Mouse (Mus musculus) kidney, postnatal 0 days (tissue): ENCODE results near the gene Map7. TPM values are rescaled to one million over a fixed set of nuclear protein-coding genes. Genes with fewer than 3 reads are reported as not detected.

ENCODE experiments used
- ATAC-seq: fragments of 200-750 bp; cut with Nextera tagmentation; replicated peaks from 2 replicates; pipeline ENCODE4 v1.8.0; 2017; ENCODE audit warnings: low read depth, moderate number of reproducible peaks, moderate TSS enrichment, moderate library complexity; ENCODE audit not compliant: low FRiP score
- DNase-seq: peaks from one replicate; pipeline ENCODE4 v3.0.0-alpha.2; 2016; ENCODE audit warnings: low spot score
- H3K27ac ChIP-seq: fragments of 300-500 bp; sonication (generic); 2 replicates; pipeline ENCODE4 v1.5.1; 2014; ENCODE audit warnings: mild to moderate bottlenecking
- H3K27me3 ChIP-seq: fragments of 300-500 bp; sonication (generic); 2 replicates; pipeline ENCODE4 v1.6.1; 2014; ENCODE audit warnings: low read length, mixed read lengths; ENCODE audit not compliant: insufficient read depth
- H3K36me3 ChIP-seq: fragments of 300-500 bp; sonication (generic); 2 replicates; pipeline ENCODE4 v1.6.1; 2014; ENCODE audit warnings: low read length, mixed read lengths; ENCODE audit not compliant: insufficient read depth
- H3K4me1 ChIP-seq: fragments of 300-500 bp; sonication (generic); replicated peaks from 2 replicates; pipeline ENCODE4 v1.6.1; 2014; ENCODE audit warnings: antibody characterized with exemption, low read length, mixed read lengths; ENCODE audit not compliant: insufficient read depth
- H3K4me2 ChIP-seq: fragments of 300-500 bp; sonication (generic); 2 replicates; pipeline ENCODE4 v1.6.1; 2014; ENCODE audit warnings: mild to moderate bottlenecking, low read length, moderate library complexity, mixed read lengths
- H3K4me3 ChIP-seq: fragments of 300-500 bp; sonication (generic); replicated peaks from 2 replicates; pipeline ENCODE4 v1.5.1; 2014; ENCODE audit warnings: low read depth, low read length
- H3K9ac ChIP-seq: fragments of 300-500 bp; sonication (generic); 2 replicates; pipeline ENCODE4 v1.6.1; 2014; ENCODE audit warnings: low read depth, low read length
- H3K9me3 ChIP-seq: fragments of 300-500 bp; sonication (generic); replicated peaks from 2 replicates; pipeline ENCODE4 v1.6.1; 2016; ENCODE audit warnings: low read length, inconsistent platforms, mixed read lengths
- CTCF ChIP-seq: IDR thresholded peaks from 2 replicates; pipeline ENCODE4 v1.5.1; 2016; ENCODE audit warnings: antibody characterized with exemption, low read depth, mild to moderate bottlenecking, moderate library complexity
- WGBS: fragments of 180-500 bp; shearing (Covaris S2); extraction: QIAGEN DNeasy Blood & Tissue Kit; methylation state at CpG from one replicate; pipeline ENCODE4 v1.1.7; 2014; 5-methylcytosine and 5-hydroxymethylcytosine counted together
- polyA plus RNA-seq: library from polyadenylated mRNA; unstranded; fragments of >200 nt; fragmentation: Nextera tagmentation; extraction: Ambion mirVana; gene quantifications from 2 replicates; pipeline ENCODE4 v1.2.1, GENCODE M21; 2015

Gene Map7
- polyA plus RNA-seq, 1 experiment from 2014 or later: 31.2 TPM

DNA sequence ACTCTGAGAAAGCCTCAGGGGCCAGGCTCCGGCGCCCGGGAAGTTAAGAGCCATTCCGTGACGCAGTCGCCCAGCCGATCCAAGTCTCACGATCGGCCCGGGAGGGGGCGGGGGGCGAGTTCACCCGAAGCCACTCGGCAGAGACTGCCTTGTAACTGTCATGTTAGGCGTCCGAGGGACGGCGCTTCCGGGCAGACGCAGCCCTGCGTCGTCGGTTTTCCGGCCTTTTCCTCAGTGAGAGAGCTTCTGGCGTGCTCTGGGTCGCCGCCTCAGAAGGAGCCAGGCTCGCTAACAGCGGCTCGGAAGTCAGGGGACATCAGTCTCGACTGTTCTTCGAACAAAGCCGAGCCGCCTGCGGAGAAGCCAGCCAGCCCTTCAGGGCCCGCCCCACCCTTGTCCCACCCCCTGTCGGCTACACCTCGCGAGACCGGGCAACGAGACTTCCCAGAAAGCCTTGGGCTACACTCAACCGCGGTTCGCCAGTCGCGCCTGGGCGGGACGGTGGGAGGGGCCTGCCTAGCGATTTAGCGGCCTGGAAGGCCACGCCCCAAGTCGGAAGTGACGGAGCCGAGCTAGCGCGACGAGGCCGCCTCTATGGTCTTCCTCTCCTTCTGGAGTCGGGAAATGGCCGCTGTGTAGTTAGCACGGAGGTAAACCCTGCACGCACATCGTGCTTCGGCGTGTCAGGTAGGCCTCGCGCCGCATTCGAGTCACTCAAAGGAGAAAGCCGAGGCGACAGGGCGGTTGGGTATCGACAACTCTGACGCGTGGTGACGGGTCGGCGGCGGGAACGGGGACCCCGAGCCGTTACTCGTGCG lies 163.9 kb downstream of the Map7 start, which contains the start of gene Bclaf1:
Gene Bclaf1 (plus strand): TSS at position 552 of the 818 bp plus-strand sequence.
- Histone ChIP-seq H3K4me2 (peak within 1 kb of the TSS; percentile 80), H3K9me3 (no peaks in the 10 kb centered on the region), H3K27ac (peak within 1 kb of the TSS; percentile 100), H3K4me3 (peak within 1 kb of the TSS; percentile 90), H3K4me1 (no peaks in the 10 kb centered on the region), H3K27me3 (no peaks in the 10 kb centered on the region), H3K36me3 (no peaks in the 10 kb centered on the region), H3K9ac (peak within 1 kb of the TSS; percentile 93)
- under 1% methylated on average over 81 of the region's 84 CpGs for whole genome bisulfite sequencing
- DNase-seq: peak; percentile 100
- no peak; the same call in 1 of the 2 replicates for TF ChIP-seq CTCF
- ATAC-seq: peak; percentile 99

DNA sequence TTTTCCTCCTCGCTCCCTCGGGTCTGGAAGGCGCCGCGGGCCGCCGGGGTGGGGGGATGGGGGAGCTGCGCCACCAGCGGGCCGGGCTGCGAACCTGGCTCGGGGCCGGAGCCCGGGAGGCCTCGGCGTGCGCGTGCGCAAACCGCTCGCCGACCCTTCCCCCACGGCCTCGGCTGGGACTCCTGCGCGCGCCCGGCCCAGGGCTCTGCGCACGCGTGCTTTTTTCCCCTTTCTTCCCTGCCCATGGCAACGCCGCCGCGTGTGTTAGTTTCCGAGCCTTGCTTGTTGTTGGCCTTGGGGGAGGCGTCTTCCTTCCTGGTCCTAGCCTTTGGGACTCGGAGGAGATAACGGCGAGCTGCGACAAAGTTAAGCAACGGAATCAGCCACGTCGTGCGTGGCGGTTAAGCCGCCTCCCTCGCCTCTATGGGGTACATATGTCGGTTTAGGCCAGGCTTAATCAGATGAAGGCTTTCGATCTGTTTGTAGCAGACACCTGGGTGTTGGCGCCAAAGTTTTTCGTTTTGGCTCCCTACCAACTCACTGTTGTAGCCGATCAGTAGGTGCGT lies 164.5 kb downstream of the Map7 start:
- Histone ChIP-seq H3K27ac (peak overlapping the region; percentile 100), H3K4me1 (no peaks in the 10 kb centered on the region), H3K9ac (peak overlapping the region; percentile 93), H3K9me3 (no peaks in the 10 kb centered on the region), H3K27me3 (no peaks in the 10 kb centered on the region), H3K4me2 (peak overlapping the region; percentile 67), H3K4me3 (peak overlapping the region; percentile 90), H3K36me3 (peaks cover 4% of the 10 kb centered on the region; the same call in 1 of the 2 replicates)
- ATAC-seq: peak; percentile 79
- no peak for TF ChIP-seq CTCF
- whole genome bisulfite sequencing: 0% methylated on average over 44 of the region's 54 CpGs
- DNase-seq: peak; percentile 93

GRCm38 (mm10) chr10:20313447-20313846 lies 165.2 kb downstream of the Map7 start:
- Histone ChIP-seq H3K4me3 (peak overlapping the region; percentile 90), H3K36me3 (peaks cover 4% of the 10 kb centered on the region; the same call in 1 of the 2 replicates), H3K27ac (peak overlapping the region; percentile 100; the same call in 1 of the 2 replicates), H3K4me1 (no peaks in the 10 kb centered on the region), H3K9me3 (no peaks in the 10 kb centered on the region), H3K9ac (peak overlapping the region; percentile 93; the same call in 1 of the 2 replicates), H3K27me3 (no peaks in the 10 kb centered on the region), H3K4me2 (peak overlapping the region; percentile 67)
- WGBS: 44% methylated on average over 13 of the region's 13 CpGs
- DNase-seq (no peak), ATAC-seq (no peak)
- TF ChIP-seq CTCF: no peak

- WGBS: 77% methylated on average over 4 of the region's 4 CpGs
- DNase-seq (no peak), ATAC-seq (no peak)
- no peak for TF ChIP-seq CTCF
- Histone ChIP-seq H3K4me2 (peak overlapping the region; percentile 28; the same call in 1 of the 2 replicates), H3K4me3 (no peak overlapping the region), H3K36me3 (peaks cover 6% of the 10 kb centered on the region; the same call in 1 of the 2 replicates), H3K9me3 (no peaks in the 10 kb centered on the region), H3K27me3 (no peaks in the 10 kb centered on the region), H3K9ac (no peak overlapping the region), H3K4me1 (no peaks in the 10 kb centered on the region), H3K27ac (no peak overlapping the region)
Observed at GRCm38 (mm10) chr10:20313941-20314340, 165.7 kb downstream of the Map7 start.

- WGBS: 75% methylated on average over 2 of the region's 2 CpGs
- TF ChIP-seq CTCF: peak; percentile 43; the same call in 1 of the 2 replicates
- no peaks in the 10 kb centered on the region for H3K27me3 ChIP-seq
Observed at GRCm38 (mm10) chr10:20314797-20315196, 166.5 kb downstream of the Map7 start.

GRCm38 (mm10) chr10:20317466-20317865 lies 169.2 kb downstream of the Map7 start:
- DNase-seq: no peak
- TF ChIP-seq CTCF: no peak
- Histone ChIP-seq H3K27ac (no peak overlapping the region), H3K4me3 (no peak overlapping the region), H3K4me1 (no peaks in the 10 kb centered on the region), H3K36me3 (peaks cover 14% of the 10 kb centered on the region; the same call in 1 of the 2 replicates), H3K9me3 (no peaks in the 10 kb centered on the region), H3K4me2 (no peak overlapping the region), H3K9ac (no peak overlapping the region), H3K27me3 (no peaks in the 10 kb centered on the region)
- ATAC-seq: no peak
- 63% methylated on average over 5 of the region's 5 CpGs for WGBS

More at GRCm38 (mm10) chr10:20314797-20315196, 166.5 kb downstream of the Map7 start:
- Histone ChIP-seq H3K36me3 (peaks cover 10% of the 10 kb centered on the region; the same call in 1 of the 2 replicates), H3K4me3 (no peak overlapping the region), H3K9me3 (no peaks in the 10 kb centered on the region), H3K27ac (no peak overlapping the region), H3K9ac (no peak overlapping the region), H3K4me2 (no peak overlapping the region), H3K4me1 (no peaks in the 10 kb centered on the region)
- ATAC-seq (no peak), DNase-seq (peak; percentile 31)
